Mouse (Mus musculus) heart, embryonic 12.5 days (tissue): ENCODE measurements at regions not wholly inside any gene's neighbourhood (a gene's known extent, or its start where the extent isn't known, plus 50 kb on each side); places are given as distances from the start of the nearest gene placed in this dataset.

ENCODE experiments used
- ATAC-seq: fragments of 200-750 bp; cut with Nextera tagmentation; 2 replicates; pipeline ENCODE4 v1.8.0; 2017; ENCODE audit warnings: moderate TSS enrichment, moderate library complexity; ENCODE audit not compliant: insufficient number of reproducible peaks, low FRiP score
- H3K27ac ChIP-seq: fragments of 300-500 bp; sonication (generic); 2 replicates; pipeline ENCODE4 v1.5.1; 2016; ENCODE audit warnings: mild to moderate bottlenecking, moderate library complexity; ENCODE audit not compliant: poor library complexity, severe bottlenecking
- H3K27me3 ChIP-seq: fragments of 300-500 bp; sonication (generic); replicated peaks from 2 replicates; pipeline ENCODE4 v1.6.1; 2016; ENCODE audit warnings: mild to moderate bottlenecking, moderate library complexity
- H3K36me3 ChIP-seq: fragments of 300-500 bp; sonication (generic); 2 replicates; pipeline ENCODE4 v1.6.1; 2016; ENCODE audit warnings: mild to moderate bottlenecking, moderate library complexity
- H3K4me1 ChIP-seq: fragments of 300-500 bp; sonication (generic); replicated peaks from 2 replicates; pipeline ENCODE4 v1.6.1; 2016; ENCODE audit warnings: mild to moderate bottlenecking
- H3K4me2 ChIP-seq: fragments of 300-500 bp; sonication (generic); 2 replicates; pipeline ENCODE4 v1.6.1; 2016; ENCODE audit warnings: mild to moderate bottlenecking, moderate library complexity
- H3K4me3 ChIP-seq: fragments of 300-500 bp; sonication (generic); 2 replicates; pipeline ENCODE4 v1.5.1; 2016; ENCODE audit warnings: mild to moderate bottlenecking
- H3K9ac ChIP-seq: fragments of 300-500 bp; sonication (generic); 2 replicates; pipeline ENCODE4 v1.6.1; 2016; ENCODE audit warnings: mild to moderate bottlenecking, moderate library complexity
- H3K9me3 ChIP-seq: fragments of 300-500 bp; sonication (generic); replicated peaks from 2 replicates; pipeline ENCODE4 v1.6.1; 2016; ENCODE audit warnings: mild to moderate bottlenecking, moderate library complexity
- WGBS: fragments of 180-500 bp; shearing (Covaris S2); methylation state at CpG from one replicate; pipeline ENCODE4 v1.1.7; 2016; 5-methylcytosine and 5-hydroxymethylcytosine counted together

DNA sequence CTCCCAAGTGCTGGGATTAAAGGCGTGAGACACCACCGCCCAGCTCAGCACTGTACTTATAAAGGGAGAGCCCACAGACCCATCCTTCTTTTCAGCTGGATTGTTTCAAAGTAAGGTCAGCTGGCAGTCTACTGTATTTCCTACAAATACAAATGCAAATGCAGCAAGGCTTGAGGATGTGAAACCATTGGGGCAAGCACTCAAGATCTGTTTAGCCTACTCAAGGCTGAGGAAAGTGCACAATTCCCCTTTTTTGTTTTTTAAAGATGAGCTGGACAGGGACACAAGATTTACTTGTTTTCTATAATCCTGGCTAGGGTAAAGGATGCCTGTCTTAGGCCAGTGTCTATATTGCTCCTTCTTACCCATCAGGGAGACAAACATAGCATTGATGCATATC is 212.0 kb downstream of the Il15 start:
- Histone ChIP-seq H3K9me3 (no peaks in the 10 kb centered on the region; the same call in 1 of the 2 replicates), H3K9ac (no peak overlapping the region), H3K27ac (no peak overlapping the region), H3K36me3 (no peaks in the 10 kb centered on the region), H3K27me3 (no peaks in the 10 kb centered on the region), H3K4me2 (no peak overlapping the region), H3K4me1 (peaks cover 12% of the 10 kb centered on the region), H3K4me3 (no peak overlapping the region)
- WGBS: 89% methylated on average over 2 of the region's 2 CpGs
- ATAC-seq: no peak

- no peak for ATAC-seq
- H3K9me3 ChIP-seq: no peaks in the 10 kb centered on the region; the same call in 1 of the 2 replicates
These were observed 215.7 kb downstream of the Il15 start for GRCm38 (mm10) chr8:82187138-82187880.

GRCm38 (mm10) chr8:82184022-82184421 is 219.0 kb downstream of the Il15 start:
- Histone ChIP-seq H3K9me3 (no peaks in the 10 kb centered on the region), H3K4me1 (peaks cover 12% of the 10 kb centered on the region), H3K27ac (no peak overlapping the region), H3K36me3 (no peaks in the 10 kb centered on the region), H3K9ac (no peak overlapping the region), H3K4me2 (no peak overlapping the region), H3K4me3 (no peak overlapping the region), H3K27me3 (no peaks in the 10 kb centered on the region)
- no peak for ATAC-seq

More at GRCm38 (mm10) chr8:82187138-82187880, 215.7 kb downstream of the Il15 start:
- Histone ChIP-seq H3K4me3 (no peak overlapping the region), H3K9ac (no peak overlapping the region), H3K4me2 (no peak overlapping the region), H3K27ac (peak overlapping the region; percentile 47; the same call in 1 of the 2 replicates), H3K4me1 (peaks cover 12% of the 10 kb centered on the region), H3K36me3 (no peaks in the 10 kb centered on the region), H3K27me3 (no peaks in the 10 kb centered on the region)
- 45% methylated on average over 2 of the region's 2 CpGs for WGBS
